Mouse (Mus musculus): Measurements from ENCODE around the gene Enc1. TPM values are rescaled to one million over a fixed set of nuclear protein-coding genes. Genes with fewer than 3 reads are reported as not detected.

Gene Enc1
- 8.5 and 9.3 TPM in 2 replicates for polyA plus RNA-seq (2015; fragmentation: Nextera tagmentation; extraction: Ambion mirVana)

GRCm38 (mm10) chr13:97240965-97241786, at the start of gene Enc1:
TSS of gene Enc1 (plus strand) at chr13:97241105.
- Histone ChIP-seq H3K4me2 (ENCODE audit: low read depth, low read length) (peak within 1 kb of the TSS; percentile 77), H3K27ac (ENCODE audit: low read length) (peak within 1 kb of the TSS; percentile 96), H3K9me3 (replicated peaks; ENCODE audit: control insufficient read depth, low read length) (no peaks in the 10 kb centered on the region), H3K4me3 (replicated peaks; ENCODE audit: low read length) (peak within 1 kb of the TSS; percentile 96), H3K27me3 (ENCODE audit: control insufficient read depth, insufficient read depth, low read length) (no peaks in the 10 kb centered on the region), H3K36me3 (ENCODE audit: control insufficient read depth, insufficient read depth, low read length) (peaks cover 10% of the 10 kb centered on the region; the same call in 1 of the 2 replicates), H3K4me1 (ENCODE audit: control insufficient read depth, insufficient read depth, low read length) (peaks cover 40% of the 10 kb centered on the region), H3K9ac (ENCODE audit: low read length) (peak within 1 kb of the TSS; percentile 95)
- peak; percentile 90 for ATAC-seq (ENCODE audit: insufficient read depth, low FRiP score)
- WGBS, result under 1% methylated on average over 79 of the region's 89 CpGs

GRCm38 (mm10) chr13:97192649-97193048, 48.3 kb upstream of the Enc1 start:
- no peak overlapping the region for H3K9ac ChIP-seq (ENCODE audit: low read length)
- H3K36me3 ChIP-seq (ENCODE audit: control insufficient read depth, insufficient read depth, low read length), result no peaks in the 10 kb centered on the region
- no peak for ATAC-seq (ENCODE audit: insufficient read depth, low FRiP score)
- peaks cover 7% of the 10 kb centered on the region; the same call in 1 of the 2 replicates for H3K4me1 ChIP-seq (ENCODE audit: control insufficient read depth, insufficient read depth, low read length)
- H3K9me3 ChIP-seq (replicated peaks; ENCODE audit: control insufficient read depth, low read length), result no peaks in the 10 kb centered on the region
- no peak overlapping the region for H3K27ac ChIP-seq (ENCODE audit: low read length)
- 91% methylated on average over 11 of the region's 11 CpGs for WGBS
- no peaks in the 10 kb centered on the region for H3K27me3 ChIP-seq (ENCODE audit: control insufficient read depth, insufficient read depth, low read length)
- no peak overlapping the region for H3K4me2 ChIP-seq (ENCODE audit: low read depth, low read length)
- no peak overlapping the region for H3K4me3 ChIP-seq (replicated peaks; ENCODE audit: low read length)

GRCm38 (mm10) chr13:97193420-97193819, 47.5 kb upstream of the Enc1 start:
- H3K4me2 ChIP-seq (ENCODE audit: low read depth, low read length), result no peak overlapping the region
- peaks cover 9% of the 10 kb centered on the region; the same call in 1 of the 2 replicates for H3K4me1 ChIP-seq (ENCODE audit: control insufficient read depth, insufficient read depth, low read length)
- 42% methylated on average over 7 of the region's 7 CpGs for WGBS
- H3K27me3 ChIP-seq (ENCODE audit: control insufficient read depth, insufficient read depth, low read length), result no peaks in the 10 kb centered on the region
- H3K36me3 ChIP-seq (ENCODE audit: control insufficient read depth, insufficient read depth, low read length), result no peaks in the 10 kb centered on the region
- ATAC-seq (ENCODE audit: insufficient read depth, low FRiP score), result no peak
- H3K9ac ChIP-seq (ENCODE audit: low read length), result no peak overlapping the region
- no peak overlapping the region for H3K4me3 ChIP-seq (replicated peaks; ENCODE audit: low read length)
- no peaks in the 10 kb centered on the region for H3K9me3 ChIP-seq (replicated peaks; ENCODE audit: control insufficient read depth, low read length)
- no peak overlapping the region for H3K27ac ChIP-seq (ENCODE audit: low read length)

- 75% methylated on average over 12 of the region's 12 CpGs for WGBS
- H3K27ac ChIP-seq (ENCODE audit: low read length), result no peak overlapping the region
- no peaks in the 10 kb centered on the region for H3K36me3 ChIP-seq (ENCODE audit: control insufficient read depth, insufficient read depth, low read length)
- H3K4me2 ChIP-seq (ENCODE audit: low read depth, low read length), result no peak overlapping the region; the same call in 1 of the 2 replicates
- no peaks in the 10 kb centered on the region for H3K9me3 ChIP-seq (replicated peaks; ENCODE audit: control insufficient read depth, low read length)
- ATAC-seq (ENCODE audit: insufficient read depth, low FRiP score), result no peak
- no peaks in the 10 kb centered on the region for H3K27me3 ChIP-seq (ENCODE audit: control insufficient read depth, insufficient read depth, low read length)
- H3K4me3 ChIP-seq (replicated peaks; ENCODE audit: low read length), result no peak overlapping the region
- H3K4me1 ChIP-seq (ENCODE audit: control insufficient read depth, insufficient read depth, low read length), result peaks cover 9% of the 10 kb centered on the region; the same call in 1 of the 2 replicates
- no peak overlapping the region for H3K9ac ChIP-seq (ENCODE audit: low read length)
Observed at GRCm38 (mm10) chr13:97196186-97196924, 44.5 kb upstream of the Enc1 start.

GRCm38 (mm10) chr13:97196925-97197218, 44.0 kb upstream of the Enc1 start:
- Histone ChIP-seq H3K4me2 (ENCODE audit: low read depth, low read length) (no peak overlapping the region; the same call in 1 of the 2 replicates), H3K36me3 (ENCODE audit: control insufficient read depth, insufficient read depth, low read length) (no peaks in the 10 kb centered on the region)

DNA sequence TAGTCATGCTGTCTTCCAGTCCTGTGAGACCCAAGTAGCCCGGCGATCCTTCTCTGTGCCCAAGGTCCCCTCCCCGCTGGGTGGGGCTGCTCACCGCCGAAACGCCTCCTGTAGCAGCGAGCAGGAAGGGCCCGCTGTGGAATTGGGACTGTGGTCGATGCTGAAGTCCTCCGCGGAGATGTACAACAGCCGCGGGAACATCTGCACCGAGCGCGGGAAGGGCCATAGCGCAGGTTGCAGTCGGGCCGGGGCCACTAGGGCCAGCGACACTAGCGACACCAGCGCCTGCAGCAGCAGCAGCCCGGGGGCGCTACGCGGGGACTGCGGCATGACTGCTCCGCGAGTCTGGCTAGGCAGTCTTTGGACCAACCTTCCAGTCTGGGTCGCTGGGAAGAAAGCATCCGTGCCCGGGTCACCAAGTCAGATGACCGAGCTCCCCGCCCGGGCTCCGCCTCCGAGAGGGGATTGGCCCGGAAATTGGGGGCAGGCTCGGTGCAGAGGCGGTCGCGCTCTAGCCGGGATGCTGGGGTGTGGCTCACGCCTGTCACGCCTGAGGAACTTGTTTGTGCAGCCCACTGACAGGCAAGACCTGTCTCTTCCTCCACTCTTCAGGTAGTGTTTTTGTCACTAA, 42.9 kb upstream of the Enc1 start, which contains the start of gene Hexb:
Gene Hexb (minus strand): TSS at position 426 of the 631 bp plus-strand sequence.
- H3K36me3 ChIP-seq (ENCODE audit: control insufficient read depth, insufficient read depth, low read length), result no peaks in the 10 kb centered on the region
- no peaks in the 10 kb centered on the region for H3K9me3 ChIP-seq (replicated peaks; ENCODE audit: control insufficient read depth, low read length)
- peak within 1 kb of the TSS; percentile 86 for H3K27ac ChIP-seq (ENCODE audit: low read length)
- ATAC-seq (ENCODE audit: insufficient read depth, low FRiP score), result peak; percentile 94
- H3K4me2 ChIP-seq (ENCODE audit: low read depth, low read length), result peak within 1 kb of the TSS; percentile 96
- peak within 1 kb of the TSS; percentile 80 for H3K9ac ChIP-seq (ENCODE audit: low read length)
- H3K27me3 ChIP-seq (ENCODE audit: control insufficient read depth, insufficient read depth, low read length), result no peaks in the 10 kb centered on the region
- H3K4me1 ChIP-seq (ENCODE audit: control insufficient read depth, insufficient read depth, low read length), result peaks cover 9% of the 10 kb centered on the region; the same call in 1 of the 2 replicates
- WGBS, result under 1% methylated on average over 45 of the region's 45 CpGs
- peak within 1 kb of the TSS; percentile 80 for H3K4me3 ChIP-seq (replicated peaks; ENCODE audit: low read length)

More at GRCm38 (mm10) chr13:97196925-97197218, 44.0 kb upstream of the Enc1 start:
- no peaks in the 10 kb centered on the region for H3K9me3 ChIP-seq (replicated peaks; ENCODE audit: control insufficient read depth, low read length)
- no peak for ATAC-seq (ENCODE audit: insufficient read depth, low FRiP score)
- peaks cover 9% of the 10 kb centered on the region; the same call in 1 of the 2 replicates for H3K4me1 ChIP-seq (ENCODE audit: control insufficient read depth, insufficient read depth, low read length)
- WGBS, result 86% methylated on average over 2 of the region's 2 CpGs
- H3K4me3 ChIP-seq (replicated peaks; ENCODE audit: low read length), result no peak overlapping the region
- H3K9ac ChIP-seq (ENCODE audit: low read length), result no peak overlapping the region
- H3K27ac ChIP-seq (ENCODE audit: low read length), result no peak overlapping the region
- no peaks in the 10 kb centered on the region for H3K27me3 ChIP-seq (ENCODE audit: control insufficient read depth, insufficient read depth, low read length)

DNA sequence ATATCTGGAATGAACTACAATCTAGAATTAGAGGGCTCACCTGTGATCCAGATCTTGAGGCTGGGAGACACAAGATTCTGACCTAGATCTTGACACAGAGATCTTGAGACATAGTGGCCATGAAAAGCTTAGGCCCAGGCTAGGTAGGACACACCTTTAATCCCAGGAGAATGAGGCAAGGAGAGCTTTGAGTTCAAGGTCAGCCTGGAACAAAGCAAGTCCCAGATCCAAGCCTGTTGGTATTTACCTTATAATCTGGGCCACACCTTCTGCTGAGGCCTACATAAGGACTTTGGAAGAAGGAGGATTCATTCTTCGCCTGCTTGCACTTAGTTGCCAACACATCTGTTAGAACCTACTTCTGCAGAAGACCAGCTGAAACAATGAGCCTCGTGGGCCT, 41.8 kb upstream of the Enc1 start:
- no peak overlapping the region for H3K27ac ChIP-seq (ENCODE audit: low read length)
- H3K27me3 ChIP-seq (ENCODE audit: control insufficient read depth, insufficient read depth, low read length), result no peaks in the 10 kb centered on the region
- WGBS, result 70% methylated on average over 2 of the region's 2 CpGs
- no peak overlapping the region for H3K4me3 ChIP-seq (replicated peaks; ENCODE audit: low read length)
- H3K4me1 ChIP-seq (ENCODE audit: control insufficient read depth, insufficient read depth, low read length), result peaks cover 9% of the 10 kb centered on the region; the same call in 1 of the 2 replicates
- no peak overlapping the region for H3K4me2 ChIP-seq (ENCODE audit: low read depth, low read length)
- no peak overlapping the region for H3K9ac ChIP-seq (ENCODE audit: low read length)
- no peaks in the 10 kb centered on the region for H3K9me3 ChIP-seq (replicated peaks; ENCODE audit: control insufficient read depth, low read length)
- no peaks in the 10 kb centered on the region for H3K36me3 ChIP-seq (ENCODE audit: control insufficient read depth, insufficient read depth, low read length)
- no peak for ATAC-seq (ENCODE audit: insufficient read depth, low FRiP score)

DNA sequence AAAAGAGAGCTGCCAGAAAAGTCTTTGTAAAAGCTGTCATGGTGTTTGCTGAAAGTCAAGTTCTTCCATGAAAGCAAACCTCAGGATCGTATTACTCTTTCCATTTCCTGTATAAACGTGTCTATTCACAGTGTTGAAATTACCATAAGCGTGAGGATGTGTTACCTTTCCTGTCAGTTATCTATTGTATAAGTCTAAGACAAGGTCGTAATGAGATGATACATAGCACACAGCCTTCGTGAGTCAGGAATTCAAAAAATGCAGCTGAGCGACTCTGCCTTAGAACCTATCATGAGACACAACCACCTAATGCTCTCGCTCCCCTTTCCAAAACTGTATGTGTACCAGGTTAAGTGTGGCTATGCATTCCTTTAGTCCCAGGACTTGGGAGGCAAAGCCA, 39.8 kb upstream of the Enc1 start:
- Histone ChIP-seq H3K9ac (ENCODE audit: low read length) (no peak overlapping the region), H3K4me2 (ENCODE audit: low read depth, low read length) (no peak overlapping the region), H3K9me3 (replicated peaks; ENCODE audit: control insufficient read depth, low read length) (no peaks in the 10 kb centered on the region), H3K36me3 (ENCODE audit: control insufficient read depth, insufficient read depth, low read length) (no peaks in the 10 kb centered on the region), H3K27ac (ENCODE audit: low read length) (peak overlapping the region; percentile 51; the same call in 1 of the 2 replicates), H3K27me3 (ENCODE audit: control insufficient read depth, insufficient read depth, low read length) (no peaks in the 10 kb centered on the region), H3K4me1 (ENCODE audit: control insufficient read depth, insufficient read depth, low read length) (peaks cover 9% of the 10 kb centered on the region; the same call in 1 of the 2 replicates), H3K4me3 (replicated peaks; ENCODE audit: low read length) (no peak overlapping the region)
- 35% methylated on average over 7 of the region's 7 CpGs for WGBS
- ATAC-seq (ENCODE audit: insufficient read depth, low FRiP score), result no peak
